Mouse (Mus musculus) left cerebral cortex, postnatal 4 days (tissue): ENCODE measurements at regions not wholly inside any gene's neighbourhood (a gene's known extent, or its start where the extent isn't known, plus 50 kb on each side); places are given as distances from the start of the nearest gene placed in this dataset.

ENCODE experiments used
- DNase-seq: peaks from one replicate; pipeline ENCODE4 v3.0.0-alpha.2; 2022
- intact Hi-C: fragments of 180-260 bp; cut with DNase I; formaldehyde crosslinking; loops from one replicate; pipeline ENCODE4 v1.15.1; 2025

DNA sequence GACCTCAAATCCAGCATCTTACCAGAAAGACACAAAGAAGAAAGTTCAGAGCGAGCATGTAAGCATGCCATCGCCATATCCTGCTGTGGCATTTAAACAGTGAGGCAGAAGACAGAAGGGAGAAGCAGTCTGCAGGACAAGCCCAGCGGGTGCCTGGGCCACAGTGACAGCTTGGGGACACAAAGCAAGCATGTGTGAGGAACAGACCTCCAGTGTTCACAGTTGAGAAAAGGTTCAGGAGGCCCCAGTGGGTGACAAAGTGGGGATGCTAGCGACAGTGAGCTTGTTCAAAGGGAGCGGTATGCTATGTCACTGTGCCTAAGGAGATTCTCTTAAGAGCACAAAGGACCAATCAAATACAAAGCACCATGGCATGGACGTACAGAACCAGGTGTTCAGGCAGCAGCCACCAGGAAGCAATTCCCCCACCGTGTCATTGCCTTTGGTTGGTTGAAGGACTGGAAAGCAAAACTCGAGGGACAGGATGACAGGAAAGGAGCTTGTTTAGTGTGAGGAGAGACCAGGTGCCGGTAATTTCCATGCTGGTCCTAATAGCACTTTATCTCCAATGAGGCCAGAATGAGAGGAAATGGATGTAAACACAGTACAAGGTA is 77.9 kb upstream of the Arhgap21 start:
- DNase-seq: peak; percentile 42
- intact Hi-C loops: no loop called here

DNA sequence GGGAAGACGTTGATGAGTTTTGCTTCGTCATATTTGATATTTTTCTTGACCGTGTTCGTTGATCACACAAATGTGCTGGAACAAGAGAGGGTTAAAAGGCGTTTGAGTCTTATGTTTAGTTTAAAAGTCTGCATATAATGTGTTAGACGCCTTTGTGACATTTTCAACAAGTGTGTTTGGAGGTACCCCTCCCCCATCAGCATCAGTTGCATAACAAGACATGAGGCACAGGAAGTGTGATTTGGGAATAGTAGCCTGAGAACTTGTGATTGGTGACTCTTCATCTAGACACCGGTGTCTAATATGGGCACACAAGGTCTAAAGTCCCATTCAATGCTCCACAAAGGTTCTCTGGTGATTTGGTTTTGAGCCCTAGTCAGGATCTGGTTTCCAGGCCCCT is 76.1 kb upstream of the Arhgap21 start:
- DNase-seq: no peak
- intact Hi-C loops: no loop called here

DNA sequence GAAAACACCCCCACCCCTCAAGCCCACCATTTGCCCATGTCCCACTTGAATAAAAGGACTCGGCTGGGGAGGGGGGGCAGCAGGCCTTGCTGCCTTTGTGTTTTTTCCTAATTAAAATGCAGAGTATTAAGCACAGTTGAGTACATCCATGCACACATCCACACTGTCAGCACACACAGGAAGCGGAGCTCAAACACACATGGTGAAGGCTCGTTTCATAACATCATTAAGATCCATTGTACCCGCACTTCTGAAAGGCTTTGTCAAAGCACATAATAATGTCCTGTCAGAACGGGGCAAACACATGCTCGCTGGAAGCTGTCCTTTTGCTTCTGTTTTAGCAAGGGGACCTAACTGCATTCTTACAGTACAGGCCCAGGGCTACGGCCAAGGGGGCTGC is 75.3 kb upstream of the Arhgap21 start:
- DNase-seq: peak; percentile 50
- intact Hi-C loops: no loop called here

DNA sequence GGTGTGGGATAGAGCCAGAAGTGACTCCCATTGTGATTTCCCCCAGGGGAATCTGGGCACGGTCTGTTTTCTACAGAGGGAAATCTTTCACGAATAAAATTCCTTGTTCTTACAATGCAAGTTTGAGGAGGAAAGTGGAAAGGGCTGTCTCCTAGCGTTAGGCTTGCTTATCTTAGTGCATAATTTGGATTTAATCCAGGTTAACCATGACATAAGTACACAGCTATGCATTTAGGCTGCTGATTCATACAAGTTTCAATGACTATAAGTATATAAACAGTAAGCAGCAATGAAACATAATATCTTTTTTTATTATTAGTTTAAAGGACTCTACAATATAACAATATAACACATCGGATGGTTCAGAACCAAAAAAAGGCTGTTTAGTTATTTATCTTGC is 74.6 kb upstream of the Arhgap21 start:
- intact Hi-C loops: no loop called here
- DNase-seq: no peak

DNA sequence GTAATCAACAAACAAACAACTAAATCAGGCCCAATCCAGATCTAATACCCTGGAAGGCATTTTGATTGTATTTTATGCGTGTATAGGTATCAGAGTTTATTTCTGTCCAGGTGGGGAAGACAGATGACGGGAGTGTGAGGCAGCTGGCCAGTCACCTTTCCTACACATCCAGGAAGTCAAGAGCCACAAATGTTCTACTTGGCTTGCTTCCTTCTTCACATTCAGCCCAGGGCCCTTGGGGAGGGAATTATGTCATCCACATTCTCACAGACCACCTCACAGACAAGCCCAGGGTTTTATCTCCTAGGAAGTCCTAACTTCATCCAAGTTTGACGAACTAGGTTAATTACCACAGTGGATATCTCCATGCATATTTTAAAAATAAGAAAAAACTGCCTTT is 68.9 kb upstream of the Arhgap21 start:
- intact Hi-C loops: no loop called here
- no peak for DNase-seq

DNA sequence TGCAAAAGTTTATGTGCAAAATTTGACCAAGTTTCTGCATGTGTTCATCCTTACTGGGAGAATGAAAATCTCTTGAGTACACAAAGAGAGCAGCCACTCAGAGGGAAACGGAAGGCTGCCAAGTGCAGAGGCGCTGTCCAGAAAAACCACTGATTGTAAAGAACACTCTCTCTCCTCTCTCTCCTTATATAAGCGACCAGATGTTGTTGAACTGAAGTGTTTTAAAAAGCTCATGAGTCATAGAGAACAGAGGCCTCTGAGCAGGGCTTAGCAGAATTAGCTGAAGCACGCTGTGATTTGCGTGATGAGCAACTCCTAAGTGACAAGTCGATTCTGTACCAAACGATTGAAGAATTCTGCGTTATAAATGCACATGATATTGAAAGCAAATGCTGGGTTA is 68.5 kb upstream of the Arhgap21 start:
- intact Hi-C loops: no loop called here

DNA sequence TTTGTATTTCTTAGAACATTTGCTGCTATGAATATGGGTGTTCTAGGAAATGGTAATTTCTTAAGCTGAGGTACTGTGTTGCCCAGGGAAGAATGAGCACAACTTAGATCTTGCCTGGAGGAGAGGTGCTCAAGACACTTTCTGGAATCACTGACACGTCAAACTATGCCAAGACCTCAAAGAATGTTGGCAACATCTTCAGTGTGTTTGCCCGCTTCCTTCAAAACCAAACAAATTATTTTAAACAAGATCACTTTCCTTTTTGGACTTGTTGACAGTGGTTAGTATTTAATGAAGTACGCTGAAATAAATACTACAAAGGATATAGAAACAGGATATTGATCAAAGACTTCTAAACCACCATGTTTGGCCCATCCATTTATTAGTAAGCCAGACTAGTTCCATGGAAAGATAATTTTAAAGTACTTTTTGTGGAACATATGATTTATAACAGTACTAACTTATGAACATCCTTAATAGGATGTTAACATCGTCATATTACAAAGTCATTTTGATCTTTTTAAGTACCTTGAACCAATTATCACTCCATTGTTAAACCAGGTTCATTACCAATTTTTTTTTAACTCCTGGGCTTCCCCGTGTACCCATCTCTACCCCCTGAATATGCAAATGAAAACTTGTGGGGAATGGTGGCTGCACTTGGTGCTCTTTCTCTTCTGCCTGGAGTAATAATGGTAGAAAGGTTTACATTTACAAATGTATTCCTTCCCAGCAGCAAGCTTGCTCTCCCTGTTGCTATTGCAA is 67.4 kb upstream of the Arhgap21 start:
- intact Hi-C loops: no loop called here
- DNase-seq: no peak

More for the DNA sequence above, 68.5 kb upstream of the Arhgap21 start:
- DNase-seq: peak; percentile 44

DNA sequence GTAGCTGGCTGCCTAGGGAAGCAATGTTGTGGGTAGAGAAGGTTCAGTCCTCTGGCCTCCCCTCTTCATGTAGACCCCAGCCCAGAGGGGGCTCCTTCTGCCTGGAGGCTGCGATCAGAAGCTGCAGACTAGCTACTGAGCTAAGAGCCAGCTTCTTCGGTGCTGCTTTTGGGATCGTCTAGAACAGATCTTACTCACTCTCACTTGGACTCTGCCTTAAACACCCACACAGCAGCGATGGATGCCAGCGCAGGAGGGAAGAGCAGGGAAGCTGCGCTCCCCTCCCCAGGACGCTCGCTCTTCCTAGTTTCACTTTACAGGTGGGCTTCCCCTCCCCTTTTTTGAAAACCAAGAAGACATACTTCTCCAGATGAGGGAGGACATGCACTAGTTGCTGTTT is 66.0 kb upstream of the Arhgap21 start:
- intact Hi-C loops: no loop called here
- no peak for DNase-seq

DNA sequence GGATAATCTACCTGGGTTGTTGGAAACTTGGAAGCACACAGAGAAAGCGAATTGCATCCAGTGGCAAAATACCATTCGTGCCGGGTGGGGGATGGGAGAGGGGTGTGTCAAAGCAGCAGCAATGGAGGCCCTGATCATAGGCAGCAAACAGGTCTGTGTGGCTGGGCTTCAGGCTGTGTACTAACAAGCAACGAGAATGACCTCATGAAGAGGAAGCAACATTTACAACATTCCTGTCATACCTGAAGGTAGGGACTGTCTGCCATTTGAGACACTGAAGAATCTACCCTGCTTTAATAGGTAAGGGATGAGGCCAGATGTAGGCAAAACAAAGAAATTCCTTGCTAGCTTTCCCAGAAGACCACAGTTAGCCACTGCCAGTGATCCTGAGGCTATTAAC is 62.0 kb upstream of the Arhgap21 start:
- no peak for DNase-seq
- intact Hi-C loops: no loop called here

DNA sequence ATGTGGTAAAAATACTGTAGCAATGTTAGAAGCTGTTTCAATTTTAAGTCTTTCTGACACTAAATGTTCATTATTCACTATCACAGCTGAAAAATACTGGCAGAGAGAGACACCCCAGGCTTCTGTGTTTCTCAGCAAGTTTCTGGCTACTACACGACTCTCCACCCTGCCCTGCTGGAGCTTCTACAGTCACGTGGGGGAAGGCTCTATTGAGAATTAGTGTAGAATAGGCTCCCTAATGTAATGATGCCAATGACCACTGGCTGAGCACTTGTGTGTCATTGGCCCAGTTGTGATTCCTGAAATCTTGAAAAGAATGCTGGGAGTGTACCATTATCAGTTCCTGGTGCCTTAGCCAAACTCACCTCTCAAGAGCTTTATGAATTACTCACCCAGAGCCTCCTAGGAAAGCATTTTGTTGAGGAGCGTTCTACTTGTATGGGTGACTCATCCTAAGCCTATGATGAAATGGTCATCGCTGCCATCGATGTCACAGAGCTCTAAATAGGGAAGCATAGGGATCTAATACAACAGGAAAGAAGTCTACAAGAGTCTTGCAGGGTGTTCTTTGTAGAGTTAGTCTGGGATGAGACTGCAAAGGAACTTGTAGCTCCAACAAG is 60.8 kb upstream of the Arhgap21 start:
- no peak for DNase-seq
- intact Hi-C loops: no loop called here

DNA sequence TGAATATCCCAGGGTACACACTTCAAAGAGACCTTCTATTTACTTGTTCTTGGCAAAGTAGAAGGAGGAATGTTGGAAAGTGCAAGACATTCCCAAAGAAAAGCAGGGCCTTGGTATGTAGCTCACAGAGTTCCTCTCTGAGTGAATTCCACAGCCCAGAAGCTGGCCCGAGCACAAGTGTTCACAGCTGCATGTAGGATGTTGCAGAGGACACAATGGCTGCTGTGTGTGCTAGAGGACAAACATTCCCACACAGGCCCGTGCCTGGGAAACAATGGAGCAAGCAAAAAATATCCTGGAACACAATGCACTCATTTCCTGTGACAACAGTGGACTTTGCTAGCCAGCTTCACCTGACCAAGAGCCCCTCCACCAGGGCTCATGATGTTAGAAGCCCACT is 59.9 kb upstream of the Arhgap21 start:
- intact Hi-C loops: no loop called here

DNA sequence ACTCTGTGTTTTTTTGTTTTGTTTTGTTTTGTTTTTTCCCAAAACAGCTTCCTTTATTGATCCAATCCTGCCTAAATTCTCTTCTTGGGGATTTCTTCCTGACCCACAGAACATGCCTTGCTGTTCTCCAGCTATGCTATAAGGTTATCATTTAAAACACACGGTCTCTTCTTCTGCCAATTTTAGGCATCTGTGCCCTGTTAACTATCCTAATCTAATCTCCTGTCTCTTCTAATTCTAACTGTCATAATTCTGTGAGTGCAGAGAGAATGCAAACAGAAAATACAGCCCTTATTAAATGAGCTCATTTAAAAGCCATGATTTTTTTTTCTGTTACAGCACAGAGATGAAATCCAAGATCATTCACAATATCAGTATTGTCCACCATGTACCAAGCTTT is 49.9 kb upstream of the Arhgap21 start:
- DNase-seq: no peak
- intact Hi-C loops: no loop called here

More for the DNA sequence above, 59.9 kb upstream of the Arhgap21 start:
- no peak for DNase-seq
